Mouse (Mus musculus) thymus, adult 2 months (tissue): ENCODE measurements around the gene Ptrh2. TPM values are rescaled to one million over a fixed set of nuclear protein-coding genes. Genes with fewer than 3 reads are reported as not detected.

Experiments
- DNase-seq: peaks from one replicate; pipeline ENCODE4 v3.0.0; 2021
- H3K27ac ChIP-seq: fragments of 200-500 bp; 2 replicates; pipeline ENCODE4 v1.5.1; 2012; ENCODE audit warnings: low read length, control low read depth; ENCODE audit not compliant: control insufficient read depth, insufficient read depth
- H3K27me3 ChIP-seq: fragments of 200-500 bp; 2 replicates; pipeline ENCODE4 v1.6.1; 2012; ENCODE audit warnings: mild to moderate bottlenecking, low read length, moderate library complexity, mixed read lengths; ENCODE audit not compliant: control insufficient read depth, insufficient read depth
- H3K36me3 ChIP-seq: fragments of 200-500 bp; 2 replicates; pipeline ENCODE4 v1.6.1; 2012; ENCODE audit warnings: mild to moderate bottlenecking, low read length, moderate library complexity; ENCODE audit not compliant: control insufficient read depth, insufficient read depth
- H3K4me1 ChIP-seq: fragments of 200-500 bp; replicated peaks from 2 replicates; pipeline ENCODE4 v1.6.1; 2012; ENCODE audit warnings: low read length; ENCODE audit not compliant: control insufficient read depth, insufficient read depth
- H3K4me3 ChIP-seq: fragments of 200-500 bp; 2 replicates; pipeline ENCODE4 v1.5.1; 2012; ENCODE audit warnings: mild to moderate bottlenecking, low read length, control low read depth, moderate library complexity; ENCODE audit not compliant: control insufficient read depth, insufficient read depth
- CTCF ChIP-seq: fragments of 200-500 bp; IDR thresholded peaks from 2 replicates; pipeline ENCODE4 v1.5.1; 2012; ENCODE audit warnings: mild to moderate bottlenecking, control low read depth, low read length, moderate library complexity, borderline replicate concordance; ENCODE audit not compliant: control insufficient read depth, poor library complexity, insufficient read depth; ENCODE audit errors: extremely low read depth
- POLR2A ChIP-seq: fragments of 200-500 bp; IDR thresholded peaks from 2 replicates; pipeline ENCODE4 v1.6.1; 2012; ENCODE audit warnings: mild to moderate bottlenecking, low read length, control low read depth, moderate library complexity; ENCODE audit not compliant: control insufficient read depth, poor library complexity, insufficient read depth; ENCODE audit errors: extremely low read depth
- WGBS: fragments of 180-500 bp; shearing (Covaris S2); methylation state at CpG from one replicate; pipeline ENCODE4 v1.1.7; 2018; 5-methylcytosine and 5-hydroxymethylcytosine counted together
- polyA plus RNA-seq: library from polyadenylated mRNA; depleted of rRNA; stranded (reverse); fragments of >200 nt; gene quantifications from 2 replicates; pipeline ENCODE4 v1.2.3, GENCODE M21; 2012

The Ptrh2 gene
- polyA plus RNA-seq, 1 experiment: 5.2 TPM

GRCm38 (mm10) chr11:86654096-86654495, 29.7 kb upstream of the Ptrh2 start:
- TF ChIP-seq CTCF (no peak), POLR2A (no peak)
- 97% methylated on average over 4 of the region's 4 CpGs for WGBS
- DNase-seq: no peak
- Histone ChIP-seq H3K36me3 (no peaks in the 10 kb centered on the region; the same call in 1 of the 2 replicates), H3K4me1 (no peaks in the 10 kb centered on the region), H3K27me3 (no peaks in the 10 kb centered on the region), H3K4me3 (no peak overlapping the region), H3K27ac (no peak overlapping the region)

- Histone ChIP-seq H3K27me3 (no peaks in the 10 kb centered on the region), H3K36me3 (peaks cover 3% of the 10 kb centered on the region), H3K4me3 (no peak overlapping the region), H3K27ac (no peak overlapping the region), H3K4me1 (no peaks in the 10 kb centered on the region)
- TF ChIP-seq CTCF (no peak), POLR2A (no peak)
- no peak for DNase-seq
- 23% methylated on average over 1 of the region's 1 CpGs for WGBS
Measured at GRCm38 (mm10) chr11:86655671-86656070, 28.1 kb upstream of the Ptrh2 start.

GRCm38 (mm10) chr11:86656849-86657567, 26.8 kb upstream of the Ptrh2 start:
- WGBS: 93% methylated on average over 4 of the region's 4 CpGs

GRCm38 (mm10) chr11:86657863-86658262, 25.9 kb upstream of the Ptrh2 start:
- peaks cover 19% of the 10 kb centered on the region for H3K36me3 ChIP-seq
- no peak for DNase-seq
- H3K4me3 ChIP-seq: no peak overlapping the region
- no peak overlapping the region for H3K27ac ChIP-seq
- no peak for TF ChIP-seq POLR2A
- TF ChIP-seq CTCF: no peak
- H3K4me1 ChIP-seq: no peaks in the 10 kb centered on the region
- no peaks in the 10 kb centered on the region for H3K27me3 ChIP-seq

More at GRCm38 (mm10) chr11:86656849-86657567, 26.8 kb upstream of the Ptrh2 start:
- Histone ChIP-seq H3K4me1 (no peaks in the 10 kb centered on the region), H3K36me3 (peaks cover 13% of the 10 kb centered on the region), H3K27ac (no peak overlapping the region), H3K27me3 (no peaks in the 10 kb centered on the region), H3K4me3 (no peak overlapping the region)
- TF ChIP-seq CTCF: no peak
- DNase-seq: no peak

GRCm38 (mm10) chr11:86662986-86663895, 20.5 kb upstream of the Ptrh2 start:
- Histone ChIP-seq H3K36me3 (peaks cover 41% of the 10 kb centered on the region), H3K27ac (no peak overlapping the region), H3K27me3 (no peaks in the 10 kb centered on the region), H3K4me3 (no peak overlapping the region), H3K4me1 (no peaks in the 10 kb centered on the region)
- WGBS: 93% methylated on average over 8 of the region's 8 CpGs
- TF ChIP-seq POLR2A (no peak), CTCF (no peak)
- DNase-seq: no peak

GRCm38 (mm10) chr11:86663977-86664376, 19.8 kb upstream of the Ptrh2 start:
- H3K27me3 ChIP-seq: no peaks in the 10 kb centered on the region
- H3K4me1 ChIP-seq: no peaks in the 10 kb centered on the region
- H3K4me3 ChIP-seq: no peak overlapping the region
- TF ChIP-seq POLR2A: no peak
- no peak for TF ChIP-seq CTCF
- H3K27ac ChIP-seq: no peak overlapping the region
- no peak for DNase-seq
- peaks cover 41% of the 10 kb centered on the region for H3K36me3 ChIP-seq

- WGBS: 95% methylated on average over 3 of the region's 3 CpGs
- TF ChIP-seq POLR2A (no peak), CTCF (no peak)
- peaks cover 41% of the 10 kb centered on the region for H3K36me3 ChIP-seq
Measured at GRCm38 (mm10) chr11:86664406-86664805, 19.4 kb upstream of the Ptrh2 start.

More at GRCm38 (mm10) chr11:86664406-86664805, 19.4 kb upstream of the Ptrh2 start:
- Histone ChIP-seq H3K27ac (no peak overlapping the region), H3K4me3 (no peak overlapping the region), H3K27me3 (no peaks in the 10 kb centered on the region), H3K4me1 (no peaks in the 10 kb centered on the region)
- DNase-seq: no peak
